Mouse (Mus musculus): ENCODE results near the gene Dner. TPM values are rescaled to one million over a fixed set of nuclear protein-coding genes. Genes with fewer than 3 reads are reported as not detected.

Dner gene
- polyA plus RNA-seq (2015; fragmentation: Nextera tagmentation; extraction: Ambion mirVana): 3.7 and 4.3 TPM in 2 replicates

GRCm38 (mm10) chr1:84695517-84696411, at the start of gene Dner:
TSS of gene Dner (minus strand) at chr1:84696221.
- Histone ChIP-seq H3K9me3 (no peaks in the 10 kb centered on the region), H3K36me3 (no peaks in the 10 kb centered on the region), H3K9ac (no peak within 1 kb of the TSS), H3K4me2 (peak within 1 kb of the TSS; percentile 93), H3K27ac (no peak within 1 kb of the TSS), H3K27me3 (replicated peaks) (peaks cover 29% of the 10 kb centered on the region), H3K4me3 (replicated peaks) (peak within 1 kb of the TSS; percentile 45), H3K4me1 (peaks cover 12% of the 10 kb centered on the region)
- peak; percentile 82; the same call in 1 of the 2 replicates for ATAC-seq (ENCODE audit: insufficient read depth, low FRiP score, low read depth)
- under 1% methylated on average over 74 of the region's 75 CpGs for WGBS

DNA sequence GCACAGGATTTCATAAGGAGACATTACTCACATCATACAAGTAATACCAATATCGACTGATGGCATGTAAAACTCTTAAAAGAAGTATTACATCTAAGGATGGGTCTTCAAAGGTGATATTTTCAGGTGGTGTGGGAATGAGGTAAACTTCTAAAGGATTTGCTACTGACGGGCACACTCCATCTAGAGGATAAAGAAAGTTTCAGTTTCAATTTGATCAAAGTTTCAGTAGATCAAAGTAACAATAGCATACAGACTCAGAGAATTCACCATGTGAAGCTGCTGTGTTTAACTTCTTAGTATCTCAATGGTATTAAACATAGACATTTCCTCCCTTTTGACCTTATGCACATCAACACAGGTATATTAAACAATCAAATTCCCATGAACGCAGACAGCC, 46.1 kb upstream of the Dner start:
- Histone ChIP-seq H3K4me3 (replicated peaks) (no peak overlapping the region), H3K9ac (no peak overlapping the region), H3K27me3 (replicated peaks) (no peaks in the 10 kb centered on the region), H3K4me1 (no peaks in the 10 kb centered on the region), H3K4me2 (no peak overlapping the region), H3K27ac (no peak overlapping the region), H3K36me3 (peaks cover 10% of the 10 kb centered on the region), H3K9me3 (no peaks in the 10 kb centered on the region)
- ATAC-seq (ENCODE audit: insufficient read depth, low FRiP score, low read depth): no peak
- 83% methylated on average over 3 of the region's 3 CpGs for WGBS

- peaks cover 10% of the 10 kb centered on the region for H3K36me3 ChIP-seq
- no peaks in the 10 kb centered on the region for H3K27me3 ChIP-seq (replicated peaks)
- H3K9me3 ChIP-seq: no peaks in the 10 kb centered on the region
- no peaks in the 10 kb centered on the region for H3K4me1 ChIP-seq
- no peak overlapping the region for H3K27ac ChIP-seq
- no peak overlapping the region for H3K4me2 ChIP-seq
- ATAC-seq (ENCODE audit: insufficient read depth, low FRiP score, low read depth): no peak
- H3K9ac ChIP-seq: no peak overlapping the region
- no peak overlapping the region for H3K4me3 ChIP-seq (replicated peaks)
- 88% methylated on average over 1 of the region's 1 CpGs for WGBS
These were observed 44.1 kb upstream of the Dner start for GRCm38 (mm10) chr1:84740080-84740479.

GRCm38 (mm10) chr1:84737097-84737496, 41.1 kb upstream of the Dner start:
- H3K27ac ChIP-seq: no peak overlapping the region
- ATAC-seq (ENCODE audit: insufficient read depth, low FRiP score, low read depth): no peak
- H3K9me3 ChIP-seq: no peaks in the 10 kb centered on the region
- no peaks in the 10 kb centered on the region for H3K27me3 ChIP-seq (replicated peaks)
- H3K36me3 ChIP-seq: peaks cover 15% of the 10 kb centered on the region
- no peak overlapping the region for H3K4me2 ChIP-seq
- H3K9ac ChIP-seq: no peak overlapping the region
- H3K4me1 ChIP-seq: no peaks in the 10 kb centered on the region
- H3K4me3 ChIP-seq (replicated peaks): no peak overlapping the region
- 43% methylated on average over 1 of the region's 1 CpGs for WGBS

- no peak overlapping the region for H3K4me3 ChIP-seq (replicated peaks)
- H3K9ac ChIP-seq: no peak overlapping the region
- 58% methylated on average over 3 of the region's 3 CpGs for WGBS
- no peak overlapping the region for H3K4me2 ChIP-seq
- H3K4me1 ChIP-seq: no peaks in the 10 kb centered on the region
- no peak for ATAC-seq (ENCODE audit: insufficient read depth, low FRiP score, low read depth)
- H3K36me3 ChIP-seq: peaks cover 14% of the 10 kb centered on the region
- no peak overlapping the region for H3K27ac ChIP-seq
- H3K27me3 ChIP-seq (replicated peaks): no peaks in the 10 kb centered on the region
- no peaks in the 10 kb centered on the region for H3K9me3 ChIP-seq
These were observed 37.8 kb upstream of the Dner start for GRCm38 (mm10) chr1:84733799-84734198.

GRCm38 (mm10) chr1:84731763-84732162, 35.7 kb upstream of the Dner start:
- ATAC-seq (ENCODE audit: insufficient read depth, low FRiP score, low read depth): no peak
- H3K9ac ChIP-seq: no peak overlapping the region
- no peaks in the 10 kb centered on the region for H3K4me1 ChIP-seq
- H3K27me3 ChIP-seq (replicated peaks): no peaks in the 10 kb centered on the region
- no peaks in the 10 kb centered on the region for H3K9me3 ChIP-seq
- peaks cover 15% of the 10 kb centered on the region; the same call in 1 of the 2 replicates for H3K36me3 ChIP-seq
- H3K4me2 ChIP-seq: no peak overlapping the region
- 89% methylated on average over 1 of the region's 1 CpGs for WGBS
- H3K27ac ChIP-seq: no peak overlapping the region
- no peak overlapping the region for H3K4me3 ChIP-seq (replicated peaks)

DNA sequence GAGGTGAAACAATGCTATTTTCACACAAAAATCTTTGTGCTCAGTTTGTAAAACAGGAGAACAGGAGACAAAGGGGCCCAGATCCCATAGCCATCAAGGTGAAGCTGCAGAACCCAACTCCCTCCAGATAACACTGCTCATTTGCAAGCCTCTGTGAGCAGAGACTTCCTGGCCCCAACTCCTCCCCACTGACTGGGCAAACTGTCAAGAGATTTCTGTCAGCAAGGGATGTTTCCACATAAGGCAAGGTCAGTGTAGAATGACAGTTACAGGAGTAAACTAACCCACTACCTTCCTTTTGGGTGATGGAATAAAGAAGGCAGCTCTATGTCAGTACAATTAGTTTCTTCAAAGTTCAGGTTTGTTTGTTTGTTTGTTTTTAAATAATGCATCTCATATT, 26.8 kb upstream of the Dner start:
- Histone ChIP-seq H3K9ac (no peak overlapping the region), H3K4me1 (no peaks in the 10 kb centered on the region), H3K9me3 (no peaks in the 10 kb centered on the region), H3K4me3 (replicated peaks) (no peak overlapping the region), H3K27ac (no peak overlapping the region), H3K27me3 (replicated peaks) (no peaks in the 10 kb centered on the region), H3K36me3 (peaks cover 16% of the 10 kb centered on the region), H3K4me2 (no peak overlapping the region)
- ATAC-seq (ENCODE audit: insufficient read depth, low FRiP score, low read depth): no peak

GRCm38 (mm10) chr1:84722371-84722770, 26.4 kb upstream of the Dner start:
- peaks cover 15% of the 10 kb centered on the region for H3K36me3 ChIP-seq
- WGBS: 95% methylated on average over 3 of the region's 3 CpGs
- H3K4me2 ChIP-seq: no peak overlapping the region
- ATAC-seq (ENCODE audit: insufficient read depth, low FRiP score, low read depth): no peak
- H3K27ac ChIP-seq: no peak overlapping the region
- H3K4me1 ChIP-seq: no peaks in the 10 kb centered on the region
- H3K9ac ChIP-seq: no peak overlapping the region
- H3K9me3 ChIP-seq: no peaks in the 10 kb centered on the region
- H3K27me3 ChIP-seq (replicated peaks): no peaks in the 10 kb centered on the region
- no peak overlapping the region for H3K4me3 ChIP-seq (replicated peaks)

DNA sequence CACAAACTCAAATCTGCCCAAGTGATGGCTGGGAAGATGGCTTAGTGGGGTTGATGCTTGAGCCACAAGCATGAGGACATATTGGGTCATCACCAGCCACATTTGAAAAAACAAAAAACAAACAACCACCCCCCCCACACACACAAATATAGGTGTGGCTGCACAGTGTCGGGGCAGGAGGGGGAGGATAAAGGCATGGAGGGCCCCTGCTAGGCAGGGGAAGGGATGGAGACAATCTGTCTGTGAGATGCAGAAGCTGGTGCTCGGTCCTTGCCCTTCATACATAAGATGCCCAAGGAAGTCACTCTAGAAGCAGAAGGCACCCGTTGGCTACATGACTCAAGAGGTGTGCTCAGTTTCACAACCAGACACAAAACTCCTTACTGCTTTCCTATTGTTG, 25.9 kb upstream of the Dner start:
- 86% methylated on average over 3 of the region's 3 CpGs for WGBS

DNA sequence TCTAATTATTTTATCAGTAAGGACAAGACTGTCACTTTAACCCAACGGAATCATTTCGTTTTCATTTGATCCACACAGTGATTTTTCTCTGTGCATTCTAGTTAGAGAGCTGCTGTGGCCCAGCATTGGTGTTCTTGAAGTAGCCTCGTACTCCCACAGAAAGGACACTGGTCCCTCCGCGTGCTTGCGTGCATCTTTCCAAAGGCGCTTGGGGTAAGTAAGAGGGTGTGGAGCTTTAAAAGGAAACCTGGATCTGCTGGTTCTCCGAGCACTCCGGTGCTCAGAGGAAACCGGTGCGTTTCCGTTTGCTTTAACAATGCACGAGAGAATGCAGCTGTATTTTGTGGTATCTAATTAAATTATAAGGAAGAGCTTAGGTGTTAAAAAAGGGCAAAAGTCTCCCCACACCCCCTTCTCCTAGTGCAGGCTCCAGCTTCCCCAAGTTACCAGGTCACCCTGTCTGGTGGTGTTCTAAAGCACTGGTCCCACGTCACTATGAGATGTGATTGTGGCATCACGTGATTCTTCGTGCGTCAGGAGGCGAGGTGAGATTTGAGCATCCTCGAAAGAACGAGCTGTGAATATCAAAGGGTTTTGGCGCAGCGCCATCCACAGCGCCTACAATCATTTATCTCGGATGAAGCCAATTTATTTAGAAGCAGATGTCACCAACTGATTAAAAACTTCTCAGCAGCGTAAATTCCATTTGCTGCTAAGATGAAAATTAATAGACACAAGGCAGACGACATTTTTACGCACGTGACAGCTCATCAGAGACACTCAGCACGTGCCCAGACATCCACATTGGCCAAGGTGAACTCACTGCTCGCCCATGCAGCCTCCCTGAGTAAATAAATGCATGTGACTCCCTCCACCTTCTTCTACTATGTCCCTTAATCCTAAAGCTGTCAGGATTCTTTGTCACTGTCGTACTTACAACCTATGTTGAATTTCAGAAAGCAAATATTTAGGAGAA, 14.1 kb upstream of the Dner start:
- WGBS: 10% methylated on average over 31 of the region's 31 CpGs
- Histone ChIP-seq H3K27me3 (replicated peaks) (no peaks in the 10 kb centered on the region), H3K9ac (no peak overlapping the region), H3K4me2 (peak overlapping the region; percentile 40), H3K4me3 (replicated peaks) (0 out of 2 replicates have a peak overlapping the region, but pooled peaks have one; percentile 5), H3K4me1 (0 out of 2 replicates have a peak, but pooled peaks cover 3% of the 10 kb centered on the region), H3K27ac (no peak overlapping the region), H3K36me3 (no peaks in the 10 kb centered on the region), H3K9me3 (no peaks in the 10 kb centered on the region)
- ATAC-seq (ENCODE audit: insufficient read depth, low FRiP score, low read depth): no peak

More for the DNA sequence above, 25.9 kb upstream of the Dner start:
- no peaks in the 10 kb centered on the region for H3K27me3 ChIP-seq (replicated peaks)
- H3K4me2 ChIP-seq: no peak overlapping the region
- peaks cover 15% of the 10 kb centered on the region for H3K36me3 ChIP-seq
- no peak for ATAC-seq (ENCODE audit: insufficient read depth, low FRiP score, low read depth)
- H3K27ac ChIP-seq: no peak overlapping the region
- H3K4me1 ChIP-seq: no peaks in the 10 kb centered on the region
- H3K9me3 ChIP-seq: no peaks in the 10 kb centered on the region
- no peak overlapping the region for H3K4me3 ChIP-seq (replicated peaks)
- H3K9ac ChIP-seq: no peak overlapping the region

- H3K27ac ChIP-seq: no peak overlapping the region
- no peaks in the 10 kb centered on the region for H3K27me3 ChIP-seq (replicated peaks)
- no peak for ATAC-seq (ENCODE audit: insufficient read depth, low FRiP score, low read depth)
- no peaks in the 10 kb centered on the region for H3K9me3 ChIP-seq
- no peaks in the 10 kb centered on the region for H3K36me3 ChIP-seq
- no peak overlapping the region for H3K4me3 ChIP-seq (replicated peaks)
- H3K4me2 ChIP-seq: peak overlapping the region; percentile 13; the same call in 1 of the 2 replicates
- 0 out of 2 replicates have a peak, but pooled peaks cover 3% of the 10 kb centered on the region for H3K4me1 ChIP-seq
- H3K9ac ChIP-seq: no peak overlapping the region
- WGBS: 39% methylated on average over 5 of the region's 5 CpGs
These were observed 13.4 kb upstream of the Dner start for GRCm38 (mm10) chr1:84709406-84709805.
